Comparison of ENCODE assay signal across 9 mouse cellular contexts in genomic region chr2:172378332-172378731, GRCm38 (mm10). TPM values are rescaled to one million over a fixed set of nuclear protein-coding genes. Genes with fewer than 3 reads are reported as not detected.
DNase-seq lines count a peak whose midpoint lies in the region; ATAC-seq and TF ChIP-seq lines count a peak whose summit lies in the region.
"Had no signal": no experiment of that assay in that cellular context is flagged by ENCODE, and none has a peak within 500 bp of the region (broad histone marks: within the 10 kb centered on the region; RNA-seq: fewer than 3 reads in every experiment).

No protein-coding gene starts in this region.

- H3K9me3 ChIP-seq in intestine, embryonic 16.5 days (ENCODE audit: control insufficient read depth, low read length): no peaks in the 10 kb centered on the region
- no peaks in the 10 kb centered on the region for H3K9me3 ChIP-seq in intestine, embryonic 15.5 days
- H3K9me3 ChIP-seq in CH12.LX (replicated peaks; ENCODE audit: low read length): no peaks in the 10 kb centered on the region
- no peaks in the 10 kb centered on the region for H3K9me3 ChIP-seq in midbrain, embryonic 10.5 days (replicated peaks)
- H3K9me3 ChIP-seq: embryonic facial prominence, embryonic 12.5 days had no signal

- TF ChIP-seq EP300 in CH12.LX (IDR thresholded peaks at IDR 0.05; ENCODE audit: low read length): no peak

- no peak for TF ChIP-seq POLR2A in CH12.LX (IDR thresholded peaks at IDR 0.05; ENCODE audit: low read depth, low read length)
- TF ChIP-seq POLR2A in bone marrow, adult 2 months (IDR thresholded peaks at IDR 0.05; ENCODE audit: borderline replicate concordance, control insufficient read depth, low read depth, low read length): no peak

- TF ChIP-seq CTCF in CH12.LX (conservative IDR thresholded peaks at IDR 0.05 in 1 of 2, IDR thresholded peaks at IDR 0.05 in 1 of 2; ENCODE audit: low read depth in 2 of 2, low read length in 2 of 2): peak; percentile 28 to 89; a peak in 3 of 4 replicates
- TF ChIP-seq CTCF in bone marrow, adult 2 months (IDR thresholded peaks at IDR 0.05; ENCODE audit: control insufficient read depth, insufficient read depth, low read length): peak; percentile 95
- peak; percentile 79 for TF ChIP-seq CTCF in layer of hippocampus, adult 2 months (conservative IDR thresholded peaks at IDR 0.05)

- peak; percentile 95 for TF ChIP-seq RAD21 in CH12.LX (IDR thresholded peaks at IDR 0.05; ENCODE audit: low read depth, low read length)

- ATAC-seq in intestine, embryonic 16.5 days: 0 out of 2 replicates have a peak, but pooled peaks have one; percentile 40
- ATAC-seq in intestine, embryonic 15.5 days: no peak; the same call in 1 of the 2 replicates

- no peaks in the 10 kb centered on the region for H3K27me3 ChIP-seq in intestine, embryonic 16.5 days (replicated peaks; ENCODE audit: control insufficient read depth, insufficient read depth, low read length)
- no peaks in the 10 kb centered on the region for H3K27me3 ChIP-seq in intestine, embryonic 15.5 days (replicated peaks)
- no peaks in the 10 kb centered on the region for H3K27me3 ChIP-seq in CH12.LX (replicated peaks)
- no peaks in the 10 kb centered on the region for H3K27me3 ChIP-seq in midbrain, embryonic 10.5 days (ENCODE audit: low read depth, poor library complexity, severe bottlenecking)
- H3K27me3 ChIP-seq: embryonic facial prominence, embryonic 12.5 days had no signal

- no peak overlapping the region for H3K27ac ChIP-seq in intestine, embryonic 16.5 days (ENCODE audit: low read length)
- no peak overlapping the region for H3K27ac ChIP-seq in intestine, embryonic 15.5 days
- no peak overlapping the region for H3K27ac ChIP-seq in CH12.LX (ENCODE audit: insufficient read depth, low read depth)
- H3K27ac ChIP-seq in bone marrow, adult 2 months (ENCODE audit: control insufficient read depth, insufficient read depth, low read depth, low read length, poor library complexity): no peak overlapping the region
- H3K27ac ChIP-seq in layer of hippocampus, adult 2 months: no peak overlapping the region
- no peak overlapping the region for H3K27ac ChIP-seq in midbrain, embryonic 10.5 days (replicated peaks)
- H3K27ac ChIP-seq: embryonic facial prominence, embryonic 12.5 days had no signal

- in situ Hi-C loops in CH12.LX (cut with MboI; ENCODE audit: low pct_ligation_motif_present, low pct_unique_long_range_greater_than_20kb, low sequenced_read_pairs): no loop called here

- H3K79me2 ChIP-seq in CH12.LX (replicated peaks; ENCODE audit: control insufficient read depth, extremely low read depth, insufficient read depth, poor library complexity, severe bottlenecking): peaks cover 9% of the 10 kb centered on the region

- H3K4me3 ChIP-seq in intestine, embryonic 16.5 days (ENCODE audit: low read length): no peak overlapping the region
- no peak overlapping the region for H3K4me3 ChIP-seq in intestine, embryonic 15.5 days (replicated peaks)
- no peak overlapping the region for H3K4me3 ChIP-seq in CH12.LX (replicated peaks in 1 of 3; ENCODE audit: low read depth in 2 of 3, low read length in 2 of 3, poor library complexity in 1 of 3)
- H3K4me3 ChIP-seq in bone marrow, adult 2 months (replicated peaks; ENCODE audit: control insufficient read depth, low read depth, low read length): no peak overlapping the region
- no peak overlapping the region for H3K4me3 ChIP-seq in layer of hippocampus, adult 2 months
- H3K4me3 ChIP-seq in midbrain, embryonic 10.5 days: no peak overlapping the region
- H3K4me3 ChIP-seq: embryonic facial prominence, embryonic 12.5 days had no signal

- no peak overlapping the region for H3K4me2 ChIP-seq in intestine, embryonic 16.5 days (ENCODE audit: low read depth, low read length)
- H3K4me2 ChIP-seq in intestine, embryonic 15.5 days (replicated peaks): no peak overlapping the region
- no peak overlapping the region for H3K4me2 ChIP-seq in CH12.LX (ENCODE audit: insufficient read depth, low read depth, poor library complexity, severe bottlenecking)
- H3K4me2 ChIP-seq: embryonic facial prominence, embryonic 12.5 days had no signal

- WGBS in intestine, embryonic 16.5 days: 73% methylated on average over 7 of the region's 7 CpGs
- WGBS in intestine, embryonic 15.5 days: 75% methylated on average over 7 of the region's 7 CpGs
- 39% methylated on average over 7 of the region's 7 CpGs for WGBS in bone marrow, adult 2 months
- WGBS in midbrain, embryonic 10.5 days: 80% methylated on average over 7 of the region's 7 CpGs

- peak; percentile 80 for DNase-seq in CH12.LX (ENCODE audit: extremely low read depth)
- DNase-seq in layer of hippocampus, adult 2 months (ENCODE audit: low spot score in 2 of 2): peak in 1 of 2 experiments; percentile 49
- DNase-seq in naive thymus-derived CD4-positive, alpha-beta T cell, adult 2 months (ENCODE audit: low read depth): peak; percentile 79
- peak; percentile 84 for DNase-seq in thymus, postnatal 25 days
- DNase-seq in midbrain, embryonic 10.5 days (ENCODE audit: low spot score): no peak

- no peak overlapping the region for H3K9ac ChIP-seq in intestine, embryonic 16.5 days (ENCODE audit: low read depth, low read length)
- no peak overlapping the region for H3K9ac ChIP-seq in intestine, embryonic 15.5 days
- H3K9ac ChIP-seq in CH12.LX (ENCODE audit: insufficient read depth, low read depth): no peak overlapping the region
- H3K9ac ChIP-seq: embryonic facial prominence, embryonic 12.5 days had no signal

- dilution Hi-C loops in CH12.LX (cut with MboI; ENCODE audit: extremely low pct_ligation_motif_present, extremely low pct_unique_long_range_greater_than_20kb, low sequenced_read_pairs): no loop called here

- H3K4me1 ChIP-seq in intestine, embryonic 16.5 days (ENCODE audit: control insufficient read depth, insufficient read depth, low read length): no peaks in the 10 kb centered on the region
- H3K4me1 ChIP-seq in intestine, embryonic 15.5 days (replicated peaks): no peaks in the 10 kb centered on the region
- peaks cover 0 to 45% of the 10 kb centered on the region in 2 experiments; a peak in 3 of 4 replicates for H3K4me1 ChIP-seq in CH12.LX (ENCODE audit: control insufficient read depth in 1 of 2, insufficient read depth in 2 of 2)
- H3K4me1 ChIP-seq in bone marrow, adult 2 months (ENCODE audit: control insufficient read depth, insufficient read depth, low read length): peaks cover 6% of the 10 kb centered on the region; the same call in 1 of the 2 replicates
- no peaks in the 10 kb centered on the region for H3K4me1 ChIP-seq in midbrain, embryonic 10.5 days
- H3K4me1 ChIP-seq: embryonic facial prominence, embryonic 12.5 days had no signal

- peaks cover 47% of the 10 kb centered on the region for H3K36me3 ChIP-seq in intestine, embryonic 16.5 days (ENCODE audit: control insufficient read depth, insufficient read depth, low read length)
- peaks cover 65% of the 10 kb centered on the region for H3K36me3 ChIP-seq in intestine, embryonic 15.5 days
- peaks cover 80 to 98% of the 10 kb centered on the region in 2 experiments for H3K36me3 ChIP-seq in CH12.LX (replicated peaks in 1 of 2; ENCODE audit: control insufficient read depth in 1 of 2, insufficient read depth in 1 of 2, low read length in 1 of 2)
- H3K36me3 ChIP-seq in midbrain, embryonic 10.5 days: peaks cover 100% of the 10 kb centered on the region

RNA-seq across cellular contexts. Expression of gene Cstf1, which starts 7.9 kb away (rescaled TPM):
- 30.8 and 33.7 TPM in 2 replicates for polyA plus RNA-seq in intestine, embryonic 16.5 days (2015; fragmentation: Nextera tagmentation; extraction: Ambion mirVana)
- polyA plus RNA-seq in intestine, embryonic 15.5 days (2015; fragmentation: Nextera tagmentation; extraction: Ambion mirVana): 35.1 and 39.5 TPM in 2 replicates
- total RNA-seq in CH12.LX (2012; rRNA removed): 44.2 and 52.1 TPM in 2 replicates
- 59.0 and 62.1 TPM in 2 replicates for total RNA-seq in CH12.LX (2014; rRNA removed)
- polyA plus RNA-seq in CH12.LX (2012; ENCODE audit: insufficient read length, low read depth): 49.6 and 53.2 TPM in 2 replicates
- 8.9 and 15.8 TPM in 2 replicates for polyA plus RNA-seq in bone marrow, adult 2 months (2011; ENCODE audit: insufficient read depth, insufficient read length, low replicate concordance, missing spikeins)
- 10 to 100 TPM; 27.7 to 28.5 TPM for total RNA-seq in layer of hippocampus, adult 2 months (2021)
- 51.0 and 58.0 TPM in 2 replicates for polyA plus RNA-seq in midbrain, embryonic 10.5 days (2016; fragmentation: Nextera tagmentation; extraction: Ambion mirVana)

RNA-seq across cellular contexts. Expression of gene Aurka, which starts 8.0 kb away (rescaled TPM):
- polyA plus RNA-seq in intestine, embryonic 16.5 days (2015; fragmentation: Nextera tagmentation; extraction: Ambion mirVana): 87.4 and 103 TPM in 2 replicates
- polyA plus RNA-seq in intestine, embryonic 15.5 days (2015; fragmentation: Nextera tagmentation; extraction: Ambion mirVana): 99.6 and 103 TPM in 2 replicates
- total RNA-seq in CH12.LX (2012; rRNA removed) (88.6 and 103 TPM in 2 replicates), CH12.LX (2014; rRNA removed) (73.6 and 84.4 TPM in 2 replicates)
- polyA plus RNA-seq in CH12.LX (2012; ENCODE audit: insufficient read length, low read depth): 113 and 128 TPM in 2 replicates
- 54.7 and 60.7 TPM in 2 replicates for polyA plus RNA-seq in bone marrow, adult 2 months (2011; ENCODE audit: insufficient read depth, insufficient read length, low replicate concordance, missing spikeins)
- total RNA-seq in layer of hippocampus, adult 2 months (2021): 1 to 10 TPM in 1 of 2 experiments, under 1 TPM in 1; 0.86 to 1.9 TPM
- 196 and 221 TPM in 2 replicates for polyA plus RNA-seq in midbrain, embryonic 10.5 days (2016; fragmentation: Nextera tagmentation; extraction: Ambion mirVana)

RNA-seq across cellular contexts. Expression of gene Cass4, which starts 15.3 kb away (rescaled TPM):
- polyA plus RNA-seq in intestine, embryonic 16.5 days (2015; fragmentation: Nextera tagmentation; extraction: Ambion mirVana): 0.17 and 0.21 TPM in 2 replicates
- 0.18 and 0.29 TPM in 2 replicates for polyA plus RNA-seq in intestine, embryonic 15.5 days (2015; fragmentation: Nextera tagmentation; extraction: Ambion mirVana)
- 3.8 and 5.3 TPM in 2 replicates for total RNA-seq in CH12.LX (2012; rRNA removed)
- 2.9 and 3.3 TPM in 2 replicates for total RNA-seq in CH12.LX (2014; rRNA removed)
- polyA plus RNA-seq in CH12.LX (2012; ENCODE audit: insufficient read length, low read depth): 3.7 and 3.8 TPM in 2 replicates
- 2.4 and 6.6 TPM in 2 replicates for polyA plus RNA-seq in bone marrow, adult 2 months (2011; ENCODE audit: insufficient read depth, insufficient read length, low replicate concordance, missing spikeins)
- total RNA-seq in layer of hippocampus, adult 2 months (2021): under 1 TPM; 0.47 to 0.61 TPM
- 0.21 and 0.25 TPM in 2 replicates for polyA plus RNA-seq in midbrain, embryonic 10.5 days (2016; fragmentation: Nextera tagmentation; extraction: Ambion mirVana)

RNA-seq across cellular contexts. Expression of gene Fam210b, which starts 33.0 kb away (rescaled TPM):
- polyA plus RNA-seq in intestine, embryonic 16.5 days (2015; fragmentation: Nextera tagmentation; extraction: Ambion mirVana): 15.0 and 16.6 TPM in 2 replicates
- polyA plus RNA-seq in intestine, embryonic 15.5 days (2015; fragmentation: Nextera tagmentation; extraction: Ambion mirVana): 14.5 and 15.1 TPM in 2 replicates
- 1.1 and 1.5 TPM in 2 replicates for total RNA-seq in CH12.LX (2012; rRNA removed)
- 0.58 and 0.68 TPM in 2 replicates for total RNA-seq in CH12.LX (2014; rRNA removed)
- 1.1 and 1.2 TPM in 2 replicates for polyA plus RNA-seq in CH12.LX (2012; ENCODE audit: insufficient read length, low read depth)
- 31.2 and 39.6 TPM in 2 replicates for polyA plus RNA-seq in bone marrow, adult 2 months (2011; ENCODE audit: insufficient read depth, insufficient read length, low replicate concordance, missing spikeins)
- 10 to 100 TPM; 22.0 to 24.3 TPM for total RNA-seq in layer of hippocampus, adult 2 months (2021)
- polyA plus RNA-seq in midbrain, embryonic 10.5 days (2016; fragmentation: Nextera tagmentation; extraction: Ambion mirVana): 24.3 and 33.1 TPM in 2 replicates
